Comparison of ENCODE assay signal across 14 mouse cellular contexts in the genomic region with DNA sequence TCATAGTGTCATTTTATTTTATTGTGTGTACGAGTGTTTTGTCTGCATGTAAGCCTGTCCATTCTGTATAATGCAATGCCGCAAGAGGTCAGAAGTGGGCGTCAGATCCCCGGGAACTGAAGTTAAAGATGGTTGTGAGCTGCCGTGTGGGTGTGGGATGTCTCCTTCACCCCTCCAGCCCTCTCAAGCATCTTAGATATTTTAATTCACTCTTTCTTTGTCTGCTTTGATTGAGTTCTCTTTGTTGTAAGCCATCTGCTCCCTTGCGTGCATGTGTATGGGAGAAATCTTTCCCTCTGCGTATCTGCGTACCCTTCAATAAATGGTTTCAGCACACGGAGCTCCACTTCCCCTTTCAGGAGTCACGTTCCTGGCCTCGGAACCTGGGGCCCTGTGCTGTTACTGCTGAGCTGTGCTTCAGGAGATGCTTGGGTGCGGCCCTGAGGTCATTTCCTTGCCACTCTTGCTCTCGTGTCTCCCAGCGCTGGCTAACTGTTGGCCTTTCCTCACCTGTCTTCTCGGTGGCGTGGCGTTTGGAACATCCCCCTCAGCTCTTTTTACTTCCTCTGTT. TPM values are rescaled to one million over a fixed set of nuclear protein-coding genes. Genes with fewer than 3 reads are reported as not detected.
DNase-seq lines count a peak whose midpoint lies in the region; ATAC-seq and TF ChIP-seq lines count a peak whose summit lies in the region.
"Had no signal": no experiment of that assay in that cellular context is flagged by ENCODE, and none has a peak within 500 bp of the region (broad histone marks: within the 10 kb centered on the region; RNA-seq: fewer than 3 reads in every experiment).

No protein-coding gene starts in this region.

- no peaks in the 10 kb centered on the region for H3K9me3 ChIP-seq in intestine, postnatal 0 days (ENCODE audit: control insufficient read depth)
- no peaks in the 10 kb centered on the region for H3K9me3 ChIP-seq in intestine, embryonic 15.5 days
- H3K9me3 ChIP-seq in midbrain, embryonic 15.5 days = no peaks in the 10 kb centered on the region
- H3K9me3 ChIP-seq: megakaryocyte, embryonic 14.5 days had no signal

- no peak overlapping the region for H3K4me3 ChIP-seq in intestine, postnatal 0 days (ENCODE audit: low read depth, low read length)
- H3K4me3 ChIP-seq in intestine, embryonic 15.5 days (replicated peaks) = no peak overlapping the region
- no peak overlapping the region for H3K4me3 ChIP-seq in midbrain, embryonic 15.5 days
- H3K4me3 ChIP-seq: megakaryocyte, embryonic 14.5 days had no signal

- H3K9ac ChIP-seq in intestine, postnatal 0 days (ENCODE audit: low read depth, low read length) = no peak overlapping the region; the same call in 1 of the 2 replicates
- no peak overlapping the region for H3K9ac ChIP-seq in intestine, embryonic 15.5 days
- no peak overlapping the region for H3K9ac ChIP-seq in midbrain, embryonic 15.5 days

- intact Hi-C loops in left cerebral cortex, postnatal 14 days (cut with DNase I) = loop anchor here (5.0 to 10.0 kb wide), 2 partner anchors 173 to 361 kb away; no protein-coding TSS in a partner anchor

- DNase-seq in R1 (ENCODE audit: low read depth, low spot score) = peak; percentile 63
- DNase-seq in left cerebral cortex, postnatal 14 days (ENCODE audit: low spot score in 2 of 2) = no peak
- DNase-seq in left cerebral cortex, adult 9 months (ENCODE audit: low spot score in 2 of 2) = no peak
- DNase-seq in cerebellum, adult 18-20 months = no peak
- DNase-seq: cerebellum, postnatal 25 days; heart, adult 11 months; heart, postnatal 36 days; kidney, postnatal 10 days had no signal

- peaks cover 13% of the 10 kb centered on the region for H3K4me1 ChIP-seq in intestine, postnatal 0 days (replicated peaks; ENCODE audit: control insufficient read depth, insufficient read depth, low read length)
- H3K4me1 ChIP-seq in intestine, embryonic 15.5 days (replicated peaks) = peaks cover 23% of the 10 kb centered on the region
- H3K4me1 ChIP-seq in midbrain, embryonic 15.5 days = peaks cover 39% of the 10 kb centered on the region

- TF ChIP-seq CTCF in intestine, postnatal 0 days (IDR thresholded peaks at IDR 0.05; ENCODE audit: low read depth) = 0 out of 2 replicates have a peak, but pooled peaks have one; percentile 24

- no peaks in the 10 kb centered on the region for H3K27me3 ChIP-seq in intestine, postnatal 0 days (replicated peaks; ENCODE audit: control insufficient read depth, insufficient read depth, low read length)
- H3K27me3 ChIP-seq in intestine, embryonic 15.5 days (replicated peaks) = no peaks in the 10 kb centered on the region
- no peaks in the 10 kb centered on the region for H3K27me3 ChIP-seq in midbrain, embryonic 15.5 days (replicated peaks)
- H3K27me3 ChIP-seq: megakaryocyte, embryonic 14.5 days had no signal

- 0 out of 2 replicates have a peak, but pooled peaks have one; percentile 22 for ATAC-seq in intestine, postnatal 0 days
- ATAC-seq in intestine, embryonic 15.5 days = no peak
- peak; percentile 74 for ATAC-seq in granulocyte monocyte progenitor cell, adult 5-6 weeks (replicated peaks; ENCODE audit: poor library complexity, severe bottlenecking)
- ATAC-seq in midbrain, embryonic 15.5 days (replicated peaks) = no peak

- H3K4me2 ChIP-seq in intestine, postnatal 0 days (replicated peaks; ENCODE audit: low read depth) = no peak overlapping the region
- no peak overlapping the region for H3K4me2 ChIP-seq in intestine, embryonic 15.5 days (replicated peaks)
- no peak overlapping the region for H3K4me2 ChIP-seq in midbrain, embryonic 15.5 days

- H3K27ac ChIP-seq in intestine, postnatal 0 days (ENCODE audit: low read depth, low read length) = no peak overlapping the region
- H3K27ac ChIP-seq in intestine, embryonic 15.5 days = no peak overlapping the region
- peak overlapping the region; percentile 56; the same call in 1 of the 2 replicates for H3K27ac ChIP-seq in midbrain, embryonic 15.5 days

- 59% methylated on average over 17 of the region's 17 CpGs for WGBS in intestine, postnatal 0 days
- 65% methylated on average over 17 of the region's 17 CpGs for WGBS in intestine, embryonic 15.5 days
- 61% methylated on average over 17 of the region's 17 CpGs for WGBS in midbrain, embryonic 15.5 days

- peaks cover 24% of the 10 kb centered on the region for H3K36me3 ChIP-seq in intestine, postnatal 0 days (ENCODE audit: control insufficient read depth, insufficient read depth)
- H3K36me3 ChIP-seq in intestine, embryonic 15.5 days = peaks cover 18% of the 10 kb centered on the region
- peaks cover 18% of the 10 kb centered on the region; the same call in 1 of the 2 replicates for H3K36me3 ChIP-seq in midbrain, embryonic 15.5 days (replicated peaks)

RNA-seq across cellular contexts. Expression of a gene that starts 22.0 kb away (rescaled TPM):
- 9.4 and 9.5 TPM in 2 replicates for polyA plus RNA-seq in intestine, postnatal 0 days (2015; fragmentation: Nextera tagmentation; extraction: Ambion mirVana)
- polyA plus RNA-seq in intestine, embryonic 15.5 days (2015; fragmentation: Nextera tagmentation; extraction: Ambion mirVana) = 32.4 and 34.1 TPM in 2 replicates
- 12.9 and 16.4 TPM in 2 replicates for total RNA-seq in granulocyte monocyte progenitor cell, adult 5-6 weeks (2014; fragmentation: Nextera tagmentation)
- 19.3 and 31.1 TPM in 2 replicates for total RNA-seq in granulocyte monocyte progenitor cell, adult 5-6 weeks (2017)
- polyA plus RNA-seq in midbrain, embryonic 15.5 days (2015; fragmentation: Nextera tagmentation; extraction: Ambion mirVana) = 54.6 and 61.9 TPM in 2 replicates
- 10 to 100 TPM; 27.4 to 38.5 TPM for total RNA-seq in left cerebral cortex, postnatal 14 days (2021)

RNA-seq across cellular contexts. Expression of a gene that starts 26.9 kb away (rescaled TPM):
- polyA plus RNA-seq in intestine, postnatal 0 days (2015; fragmentation: Nextera tagmentation; extraction: Ambion mirVana) = 10.1 and 11.1 TPM in 2 replicates
- polyA plus RNA-seq in intestine, embryonic 15.5 days (2015; fragmentation: Nextera tagmentation; extraction: Ambion mirVana) = 0.21 and 0.33 TPM in 2 replicates
- total RNA-seq in granulocyte monocyte progenitor cell, adult 5-6 weeks (2014; fragmentation: Nextera tagmentation) = not detected in 2 replicates
- total RNA-seq in granulocyte monocyte progenitor cell, adult 5-6 weeks (2017) = not detected in 2 replicates
- polyA plus RNA-seq in midbrain, embryonic 15.5 days (2015; fragmentation: Nextera tagmentation; extraction: Ambion mirVana) = 0.36 and 0.41 TPM in 2 replicates
- total RNA-seq in left cerebral cortex, postnatal 14 days (2021) = under 1 TPM in 1 of 2 experiments, not detected in 1; 0.29 TPM
- total RNA-seq: heart, postnatal 36 days had no signal
- polyA plus RNA-seq: C2C12 had no signal

Comparison
In these comparisons a context has a peak if more than half of its experiments do, and no peak if none do; other contexts are left out.
1. ATAC-seq: peak in intestine, postnatal 0 days (single experiment) and granulocyte monocyte progenitor cell, adult 5-6 weeks (single experiment); none in intestine, embryonic 15.5 days (single experiment) and midbrain, embryonic 15.5 days (single experiment).